In the genomic region with DNA sequence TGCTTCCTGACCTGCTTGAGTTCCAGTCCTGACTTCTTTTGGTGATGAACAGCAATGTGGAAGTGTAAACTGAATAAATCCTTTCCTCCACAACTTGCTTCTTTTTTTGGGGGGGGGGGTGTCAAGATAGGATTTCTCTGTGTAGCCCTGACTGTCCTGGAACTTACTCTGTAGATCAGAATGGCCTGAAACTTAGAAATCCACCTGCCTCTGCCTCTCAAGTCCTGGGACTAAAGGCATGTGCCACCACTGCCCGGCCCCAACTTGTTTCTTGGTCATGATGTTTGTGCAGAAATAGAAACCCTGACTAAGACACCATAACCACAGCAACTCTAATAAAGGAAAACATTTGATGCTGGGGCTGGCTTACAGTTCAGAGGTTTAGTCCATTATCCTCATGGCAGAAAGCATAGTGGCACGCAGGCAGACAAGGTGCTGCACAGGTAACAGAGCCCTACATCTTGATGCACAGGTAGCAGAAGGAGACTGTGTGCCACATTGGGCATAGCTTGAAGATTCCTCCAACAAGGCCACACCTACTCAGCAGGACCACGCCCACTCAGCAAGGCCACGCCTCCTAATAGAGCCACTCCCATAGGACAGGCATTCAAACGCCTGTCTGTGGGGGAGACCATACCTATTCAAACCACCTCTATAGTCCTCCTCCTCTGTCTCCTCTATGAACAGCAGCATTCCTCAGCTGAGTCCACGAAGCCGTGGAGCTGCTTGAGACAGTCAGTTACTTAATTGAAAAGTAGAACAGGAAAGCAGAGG, we compare ENCODE assay signal across 10 mouse cellular contexts. TPM values are rescaled to one million over a fixed set of nuclear protein-coding genes. Genes with fewer than 3 reads are reported as not detected.
DNase-seq lines count a peak whose midpoint lies in the region; ATAC-seq lines count a peak whose summit lies in the region.
"Had no signal": no experiment of that assay in that cellular context is flagged by ENCODE, and none has a peak within 500 bp of the region (broad histone marks: within the 10 kb centered on the region; RNA-seq: fewer than 3 reads in every experiment).

No protein-coding gene starts in this region.

- H3K27me3 ChIP-seq in liver, embryonic 12.5 days (replicated peaks) = no peaks in the 10 kb centered on the region
- H3K27me3 ChIP-seq: limb, embryonic 15.5 days; stomach, embryonic 15.5 days had no signal

- H3K36me3 ChIP-seq in liver, embryonic 12.5 days = no peaks in the 10 kb centered on the region
- H3K36me3 ChIP-seq: limb, embryonic 15.5 days; stomach, embryonic 15.5 days had no signal

- 18% methylated on average over 7 of the region's 7 CpGs for WGBS in liver, embryonic 12.5 days (ENCODE audit: insufficient replicate concordance)

- H3K9me3 ChIP-seq in liver, embryonic 12.5 days (replicated peaks) = no peaks in the 10 kb centered on the region
- H3K9me3 ChIP-seq: limb, embryonic 15.5 days; stomach, embryonic 15.5 days had no signal

- 0 out of 2 replicates have a peak overlapping the region, but pooled peaks have one; percentile 36 for H3K9ac ChIP-seq in liver, embryonic 12.5 days
- H3K9ac ChIP-seq: limb, embryonic 15.5 days; stomach, embryonic 15.5 days had no signal

- H3K27ac ChIP-seq in liver, embryonic 12.5 days = peak overlapping the region; percentile 46
- H3K27ac ChIP-seq: limb, embryonic 15.5 days; stomach, embryonic 15.5 days had no signal

- no peak overlapping the region for H3K4me3 ChIP-seq in liver, embryonic 12.5 days
- H3K4me3 ChIP-seq: limb, embryonic 15.5 days; stomach, embryonic 15.5 days had no signal

- DNase-seq in adrenal gland, postnatal 36 days = peak; percentile 30 to 48
- no peak for DNase-seq in adrenal gland, adult 2 months
- peak; percentile 74 for DNase-seq in c-Kit-negative CD71-positive TER-119-positive erythroid progenitor cells, embryonic 14.5 days (ENCODE audit: low read depth, low spot score)
- peak; percentile 60 to 73 for DNase-seq in spleen, postnatal 14 days (ENCODE audit: low spot score in 2 of 2)
- DNase-seq in heart, adult 8-10 months (ENCODE audit: low spot score) = no peak
- no peak for DNase-seq in cerebellum, adult 18-20 months
- no peak for DNase-seq in right cerebral cortex, adult 18-20 months

- peak overlapping the region; percentile 45 for H3K4me2 ChIP-seq in liver, embryonic 12.5 days
- H3K4me2 ChIP-seq: limb, embryonic 15.5 days; stomach, embryonic 15.5 days had no signal

- peaks cover 36% of the 10 kb centered on the region for H3K4me1 ChIP-seq in liver, embryonic 12.5 days

- peak; percentile 72 for ATAC-seq in liver, embryonic 12.5 days

RNA-seq across cellular contexts. Expression of a gene that starts 1.4 kb away (rescaled TPM):
- not detected for total RNA-seq in adrenal gland, postnatal 36 days (2021)
- not detected for total RNA-seq in adrenal gland, adult 2 months (2021)
- not detected in 2 replicates for polyA plus RNA-seq in adrenal gland, adult 2 months (2012; rRNA removed)
- 0.12 TPM in 1 of 2 replicates, not detected in the other for polyA plus RNA-seq in liver, embryonic 12.5 days (2016; fragmentation: Nextera tagmentation; extraction: Ambion mirVana)
- total RNA-seq in heart, adult 8-10 months (2022) = not detected

RNA-seq across cellular contexts. Expression of a gene that starts 5.3 kb away (rescaled TPM):
- 100 to 1,000 TPM; 104 to 114 TPM for total RNA-seq in adrenal gland, postnatal 36 days (2021)
- 100 to 1,000 TPM; 102 to 119 TPM for total RNA-seq in adrenal gland, adult 2 months (2021)
- polyA plus RNA-seq in adrenal gland, adult 2 months (2012; rRNA removed) = 24.0 and 25.2 TPM in 2 replicates
- 93.4 and 95.8 TPM in 2 replicates for polyA plus RNA-seq in liver, embryonic 12.5 days (2016; fragmentation: Nextera tagmentation; extraction: Ambion mirVana)
- total RNA-seq in heart, adult 8-10 months (2022) = 10 to 100 TPM; 65.6 to 72.6 (median 66.5) TPM

RNA-seq across cellular contexts. Expression of a gene that starts 28.7 kb away (rescaled TPM):
- 10 to 100 TPM; 92.9 to 93.7 TPM for total RNA-seq in adrenal gland, postnatal 36 days (2021)
- total RNA-seq in adrenal gland, adult 2 months (2021) = 10 to 100 TPM; 92.3 to 96.0 TPM
- 35.7 and 36.6 TPM in 2 replicates for polyA plus RNA-seq in adrenal gland, adult 2 months (2012; rRNA removed)
- 43.6 and 45.0 TPM in 2 replicates for polyA plus RNA-seq in liver, embryonic 12.5 days (2016; fragmentation: Nextera tagmentation; extraction: Ambion mirVana)
- 10 to 100 TPM; 57.8 to 71.4 (median 65.0) TPM for total RNA-seq in heart, adult 8-10 months (2022)

RNA-seq across cellular contexts. Expression of a gene that starts 32.4 kb away (rescaled TPM):
- total RNA-seq in adrenal gland, postnatal 36 days (2021) = 10 to 100 TPM; 16.7 to 17.5 TPM
- total RNA-seq in adrenal gland, adult 2 months (2021) = 10 to 100 TPM in 1 of 2 experiments, 1 to 10 TPM in 1; 9.5 to 16.3 TPM
- polyA plus RNA-seq in adrenal gland, adult 2 months (2012; rRNA removed) = 6.0 and 6.2 TPM in 2 replicates
- polyA plus RNA-seq in liver, embryonic 12.5 days (2016; fragmentation: Nextera tagmentation; extraction: Ambion mirVana) = 15.5 and 16.9 TPM in 2 replicates
- total RNA-seq in heart, adult 8-10 months (2022) = 10 to 100 TPM in 2 of 4 experiments, 1 to 10 TPM in 2; 8.9 to 11.5 (median 10.5) TPM

Comparison
In these comparisons a context has a peak if more than half of its experiments do, and no peak if none do; other contexts are left out.
1. DNase-seq: peak in adrenal gland, postnatal 36 days (2 of 2), c-Kit-negative CD71-positive TER-119-positive erythroid progenitor cells, embryonic 14.5 days (single experiment) and spleen, postnatal 14 days (2 of 2); none in adrenal gland, adult 2 months (single experiment), heart, adult 8-10 months (single experiment), cerebellum, adult 18-20 months (0 of 2) and right cerebral cortex, adult 18-20 months (single experiment).